Mouse (Mus musculus): ENCODE results near the gene Dnajc16.
"Not testable (repeated sequence)": the region's sequence is repeated elsewhere in the genome, so short reads cannot be mapped to it uniquely, and the experiment has no call there.

Gene Dnajc16

DNA sequence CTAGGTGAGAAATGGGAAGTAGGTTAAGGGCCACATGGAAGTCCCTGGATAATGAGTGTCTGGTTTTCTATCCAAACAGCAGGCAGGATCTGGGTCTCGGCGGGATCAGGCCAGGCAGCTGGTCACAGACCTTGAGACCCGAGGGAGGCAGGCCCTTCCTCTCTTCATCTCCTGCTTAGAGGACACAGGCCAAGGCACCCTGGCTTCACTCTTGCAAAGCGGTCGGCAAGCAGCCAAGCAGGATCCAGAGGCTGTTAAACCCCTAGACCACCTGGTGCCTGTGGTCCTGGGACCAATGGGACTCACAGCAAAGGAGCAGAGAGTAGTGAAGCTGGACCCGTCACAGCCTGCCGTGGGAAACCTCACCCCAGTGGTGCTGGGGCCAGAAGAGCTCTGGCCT, 5.6 kb upstream of the Dnajc16 start:
- DNase-seq (ENCODE audit: low spot score in 2 of 2), result no peak

- no peak for DNase-seq (ENCODE audit: low spot score in 2 of 2)
Observed at GRCm38 (mm10) chr4:141794152-141794535, 3.4 kb upstream of the Dnajc16 start.

DNA sequence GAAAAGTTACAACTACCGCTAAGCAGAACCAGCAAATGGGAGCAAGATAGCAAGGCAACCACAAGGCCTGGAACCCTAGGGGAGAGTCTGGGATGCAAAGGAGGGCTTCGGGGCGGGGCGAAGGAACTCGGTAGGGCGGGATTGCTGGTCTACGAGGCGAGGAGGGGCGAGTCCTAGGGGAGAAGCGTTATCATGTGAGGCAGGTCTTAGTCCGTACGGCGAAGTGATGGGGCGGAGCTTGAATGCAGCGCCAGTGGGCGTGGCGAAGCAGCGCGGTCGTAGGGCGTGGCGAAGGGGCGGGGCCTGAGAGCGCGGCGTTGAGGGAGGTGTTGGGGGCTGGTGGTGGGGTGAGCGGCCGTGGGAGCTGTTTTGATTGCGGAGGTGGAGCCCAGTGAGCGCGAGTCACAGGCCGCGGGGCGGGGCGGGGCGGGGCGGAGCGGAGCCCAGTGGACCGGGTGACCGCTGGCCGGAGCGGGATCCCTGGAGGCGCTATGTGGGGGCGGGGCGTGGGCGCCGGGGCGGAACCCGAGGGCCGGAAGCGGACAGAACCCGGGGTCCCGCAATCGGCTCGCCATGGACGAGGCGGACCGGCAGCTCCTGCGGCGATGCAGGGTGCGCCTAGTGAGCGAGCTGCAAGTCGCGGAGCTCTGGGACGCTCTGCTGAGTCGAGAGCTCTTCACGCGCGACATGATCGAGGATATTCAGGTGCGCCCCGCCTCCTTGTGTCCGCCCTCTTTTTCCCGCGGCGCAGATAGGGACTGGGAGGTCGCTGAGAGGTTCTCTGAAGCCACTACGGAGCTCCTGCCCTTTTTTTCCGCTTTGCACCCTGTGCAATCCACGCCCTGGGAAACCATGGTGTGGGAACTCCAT, 2.8 kb upstream of the Dnajc16 start, which contains the start of gene Casp9:
TSS of gene Casp9 (plus strand) at position 331 of the 870 bp plus-strand sequence.
- peak; percentile 99 for DNase-seq (ENCODE audit: low spot score in 2 of 2)

GRCm38 (mm10) chr4:141792554-141793281, 2.0 kb upstream of the Dnajc16 start:
- no peak for DNase-seq (ENCODE audit: low spot score in 2 of 2)

DNA sequence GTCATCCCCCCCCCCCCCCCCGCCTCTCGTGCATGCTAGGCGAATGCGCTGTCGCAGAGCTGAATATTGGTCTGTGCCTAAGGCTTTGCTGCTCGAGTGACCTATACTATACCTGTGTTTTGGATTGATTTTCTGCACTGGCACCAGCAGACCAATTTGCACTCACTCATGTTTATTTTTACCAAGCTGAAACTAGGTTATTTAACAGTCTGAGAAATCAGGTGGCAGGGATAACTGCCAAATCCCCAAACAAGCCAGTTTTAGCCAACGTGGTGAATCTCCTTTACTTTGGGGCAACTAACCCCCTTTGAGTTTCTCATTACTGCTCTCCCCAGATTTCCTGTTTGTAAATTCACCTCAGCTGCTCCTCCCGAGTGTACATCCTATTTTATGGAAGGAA, 1.2 kb upstream of the Dnajc16 start:
- DNase-seq (ENCODE audit: low spot score in 2 of 2), result no peak

DNA sequence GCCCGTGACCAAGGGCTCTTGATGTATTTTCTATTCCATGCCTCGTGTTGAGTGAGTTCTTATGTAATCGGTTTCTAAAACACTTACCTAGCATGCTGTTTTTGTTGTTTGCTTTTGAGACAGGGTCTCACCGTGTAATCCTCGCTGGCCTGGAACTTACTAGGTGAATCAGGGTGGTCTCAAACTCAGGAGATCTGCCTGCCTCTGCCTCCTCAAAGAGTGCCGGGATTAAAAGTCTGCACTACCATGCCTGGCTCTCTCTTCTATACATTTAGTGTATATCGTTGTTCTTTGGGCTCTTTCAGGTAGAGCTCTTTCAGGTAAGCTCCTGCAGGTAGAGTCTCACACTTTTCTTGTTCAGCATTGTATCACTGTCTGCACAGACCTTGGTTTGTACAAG, 755 bp upstream of the Dnajc16 start:
- DNase-seq (ENCODE audit: low spot score in 2 of 2), result no peak

GRCm38 (mm10) chr4:141789564-141790218, 1.0 kb downstream of the Dnajc16 start:
- DNase-seq (ENCODE audit: low spot score in 2 of 2), result no peak

DNA sequence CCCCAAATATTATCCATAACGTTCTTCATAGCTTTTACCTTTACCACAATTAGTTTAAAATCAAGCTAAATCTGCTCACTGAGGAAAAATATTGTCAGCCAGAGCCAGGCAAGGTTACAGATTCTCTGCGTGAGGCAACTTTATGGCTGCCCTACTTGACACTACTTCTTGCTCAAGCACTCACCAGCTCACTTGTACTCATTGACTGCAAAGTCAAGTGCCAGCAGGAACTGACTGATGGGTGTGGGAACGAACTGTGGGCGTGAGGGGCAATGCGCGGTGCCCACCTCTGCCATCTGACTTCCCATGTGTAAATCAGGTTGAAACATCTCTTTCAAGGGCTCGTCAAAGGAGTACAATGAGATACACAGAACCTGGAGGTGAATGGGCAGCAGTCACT, 3.3 kb downstream of the Dnajc16 start:
- no peak for DNase-seq (ENCODE audit: low spot score in 2 of 2)

DNA sequence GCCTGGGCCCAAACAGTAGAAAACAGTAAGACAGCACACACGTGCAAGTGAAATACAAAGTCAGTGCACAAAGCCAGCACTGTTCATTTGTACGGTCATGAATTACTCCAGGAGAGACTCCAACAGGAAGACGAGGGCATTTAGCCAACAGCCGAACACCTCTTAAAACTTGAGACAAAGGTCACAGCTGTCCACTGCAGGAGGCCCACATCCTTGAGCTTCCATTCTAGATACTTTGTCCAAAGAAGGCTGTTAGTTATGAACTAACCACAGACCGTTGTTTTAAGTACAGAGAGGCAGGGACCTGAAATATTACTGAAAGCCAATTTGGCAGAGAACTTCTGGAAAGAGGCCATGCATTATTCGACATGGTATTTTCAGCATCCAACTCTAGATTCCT, 3.7 kb downstream of the Dnajc16 start:
- no peak for DNase-seq (ENCODE audit: low spot score in 2 of 2)

- no peak for DNase-seq (ENCODE audit: low spot score in 2 of 2)
Observed at GRCm38 (mm10) chr4:141786141-141786540, 4.6 kb downstream of the Dnajc16 start.

DNA sequence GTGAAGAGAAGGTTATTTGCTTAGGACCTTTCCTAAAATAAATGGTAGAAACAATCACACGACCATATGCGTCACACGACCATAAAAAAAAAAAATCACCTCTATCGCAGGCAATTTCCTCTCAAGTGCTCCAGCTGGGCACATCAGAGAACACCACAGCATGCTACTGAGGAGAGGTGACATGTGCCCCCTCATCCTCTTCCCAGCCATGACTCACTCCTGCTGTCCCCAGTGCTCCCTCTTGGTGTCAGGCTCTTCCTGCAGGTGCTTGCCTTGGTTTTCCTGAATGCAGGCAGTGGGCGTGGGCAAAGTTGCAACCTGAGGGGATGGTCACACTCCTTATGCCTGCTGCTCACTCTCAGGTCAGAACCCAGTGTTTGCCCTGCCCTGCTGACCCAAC, 5.9 kb downstream of the Dnajc16 start:
- no peak for DNase-seq (ENCODE audit: low spot score in 2 of 2)

DNA sequence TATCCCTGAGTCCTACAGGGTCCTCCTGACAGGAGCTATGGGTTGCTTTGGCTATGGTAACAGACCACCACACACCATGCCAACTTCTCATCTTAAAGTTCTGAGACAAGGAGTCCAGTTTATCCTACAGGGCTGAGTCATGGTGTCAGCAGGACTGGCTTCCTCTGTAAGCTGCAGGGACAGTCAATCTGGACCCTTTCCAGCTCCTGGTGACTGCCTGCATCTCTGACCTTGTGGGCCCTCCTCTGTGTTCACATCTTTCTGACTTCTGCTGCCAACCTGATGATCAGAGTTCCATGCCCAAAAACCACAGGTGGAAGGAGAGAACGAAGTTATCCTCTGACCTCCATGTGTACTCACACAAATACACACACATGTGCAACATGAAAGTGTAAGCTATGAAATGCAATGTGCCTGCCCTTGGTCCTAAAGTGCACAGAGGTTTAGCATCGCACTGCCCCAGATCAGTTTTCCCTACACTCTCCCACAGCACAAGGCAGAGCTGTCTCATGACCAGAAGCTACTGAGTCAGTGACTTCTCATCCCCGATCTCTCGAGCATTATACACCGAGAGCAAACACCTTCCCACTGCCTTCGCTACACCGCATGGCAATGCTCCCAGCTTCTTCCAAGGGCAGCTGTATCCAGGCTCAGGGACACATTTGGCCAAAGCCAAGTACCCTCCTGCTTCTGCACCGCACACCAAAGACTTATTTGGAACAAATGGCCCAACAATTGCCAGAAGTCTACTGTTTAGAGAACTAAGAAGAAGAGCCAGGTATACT, 9.3 kb downstream of the Dnajc16 start:
- DNase-seq (ENCODE audit: low spot score in 2 of 2), result no peak

DNA sequence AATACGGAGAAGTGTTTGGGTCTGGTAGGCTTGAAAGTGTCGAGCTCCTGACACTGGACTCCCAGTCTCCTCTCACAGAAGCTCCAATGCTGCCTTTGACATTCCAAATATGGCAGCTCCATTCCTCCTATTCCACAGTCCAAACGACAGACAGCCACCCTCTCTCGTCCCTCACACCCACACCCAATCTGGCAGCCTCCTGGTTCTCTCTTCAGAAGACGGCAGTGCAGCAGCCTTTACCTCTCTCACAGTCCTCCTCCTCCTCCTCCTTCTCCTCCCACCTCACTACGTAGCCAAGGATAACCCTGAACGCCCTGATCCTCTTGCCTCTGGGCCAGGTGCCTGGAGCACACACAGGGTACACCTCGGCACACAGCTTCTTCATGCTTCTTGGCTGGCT, 10.9 kb downstream of the Dnajc16 start:
- DNase-seq (ENCODE audit: low spot score in 2 of 2), result no peak

DNA sequence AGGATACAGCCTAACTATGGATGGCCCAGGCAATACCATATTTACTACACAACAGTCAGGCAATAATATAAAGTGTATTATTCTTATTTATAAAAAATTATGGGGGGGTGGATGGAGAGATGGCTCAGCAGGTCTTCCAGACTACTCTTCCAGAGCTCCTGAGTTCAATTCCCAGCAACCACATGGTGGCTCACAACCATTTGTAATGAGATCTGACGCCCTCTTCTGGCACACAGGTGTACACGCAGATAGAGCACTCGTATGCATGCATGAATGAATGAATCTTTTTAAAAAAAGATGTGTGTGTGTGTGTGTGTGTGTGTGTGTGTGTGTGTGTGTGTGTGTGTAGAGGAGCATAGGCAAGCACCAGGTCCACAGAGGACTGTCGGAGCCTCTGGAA, 17.7 kb downstream of the Dnajc16 start:
- not testable (repeated sequence) for DNase-seq (ENCODE audit: low spot score in 2 of 2)

DNA sequence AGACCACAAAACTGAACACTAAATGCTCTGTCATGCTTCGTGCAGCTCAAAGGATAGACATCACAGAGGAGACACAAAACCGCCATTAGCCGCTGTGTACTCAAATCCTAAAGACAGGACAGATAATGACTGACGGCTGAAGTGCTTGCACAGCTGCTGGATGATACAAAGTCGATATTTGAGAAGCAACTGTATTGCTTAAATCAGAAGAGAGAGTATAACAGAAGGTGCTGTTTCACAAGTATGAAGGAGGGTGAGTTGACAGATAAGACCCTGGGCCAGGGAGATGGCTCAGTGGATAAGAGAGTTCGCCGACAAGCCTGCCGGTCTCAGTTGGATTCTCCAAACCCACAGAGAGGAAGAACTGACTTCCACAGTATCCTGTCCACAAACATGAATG, 18.9 kb downstream of the Dnajc16 start:
- no peak for DNase-seq (ENCODE audit: low spot score in 2 of 2)

DNA sequence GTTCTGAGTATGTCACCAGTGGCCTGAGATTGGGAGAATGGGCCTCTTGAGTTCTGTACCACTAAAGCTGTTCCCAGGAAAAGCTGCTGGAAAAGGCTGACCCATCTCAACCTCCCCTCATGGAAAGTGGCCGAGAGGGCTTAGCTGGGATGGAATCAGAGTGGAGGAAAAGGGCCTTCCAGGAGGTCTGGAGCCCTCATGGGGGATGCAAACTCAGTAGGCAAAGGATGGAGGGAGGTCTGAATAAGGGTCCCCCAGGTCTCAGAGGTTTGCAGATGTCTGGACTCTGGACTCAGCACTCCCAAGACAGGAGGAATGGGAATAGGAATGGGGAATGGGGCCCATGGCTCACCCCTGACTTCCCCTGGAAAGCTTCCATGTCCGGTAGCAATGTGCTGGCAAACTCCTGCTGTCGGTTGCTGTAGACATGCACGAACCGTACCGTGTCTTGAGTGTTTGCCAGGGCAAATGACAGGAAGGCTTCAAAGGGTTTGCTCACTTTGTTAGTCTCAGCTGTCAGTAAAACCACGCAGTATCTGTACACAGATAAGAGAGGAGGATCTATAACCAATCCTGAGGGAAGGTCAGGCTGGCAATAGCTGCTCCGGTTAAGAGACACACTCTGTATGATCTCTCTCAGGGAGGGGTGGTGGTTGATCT, 21.1 kb downstream of the Dnajc16 start:
- DNase-seq (ENCODE audit: low spot score in 2 of 2), result no peak

- DNase-seq (ENCODE audit: low spot score in 2 of 2), result peak in 1 of 2 experiments; percentile 28
Observed at GRCm38 (mm10) chr4:141767353-141768036, 23.2 kb downstream of the Dnajc16 start.

DNA sequence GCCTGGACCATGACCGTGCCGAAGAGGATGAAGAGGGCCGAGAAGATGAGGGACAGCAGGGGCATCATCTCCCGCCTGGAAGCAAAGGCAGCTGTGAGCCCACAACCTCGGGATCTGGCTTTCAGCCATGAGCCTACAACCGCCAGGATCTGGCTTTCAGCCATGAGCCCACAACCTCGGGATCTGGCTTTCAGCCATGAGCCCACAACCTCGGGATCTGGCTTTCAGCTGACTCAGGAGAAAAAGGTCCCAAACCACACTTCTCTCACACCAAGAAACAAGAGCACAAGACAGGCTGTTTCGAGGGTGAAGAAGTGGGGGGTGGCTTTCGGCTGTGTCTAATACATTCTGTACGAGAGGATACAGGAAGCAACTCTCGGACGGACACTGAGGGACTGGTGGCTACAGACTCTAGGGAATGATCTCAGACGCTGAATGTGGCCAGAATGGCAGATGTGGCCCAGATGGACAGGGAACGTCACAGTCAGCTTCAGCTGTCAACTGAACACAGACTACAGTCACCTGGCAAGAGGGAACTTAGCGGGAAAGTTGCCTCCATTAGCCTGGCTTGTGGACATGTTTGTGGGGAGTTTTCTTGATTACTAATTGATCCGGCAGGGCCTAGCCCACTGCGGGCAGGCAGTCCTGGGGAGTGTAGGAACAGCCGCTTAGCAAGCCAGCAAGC, 23.9 kb downstream of the Dnajc16 start:
- no peak for DNase-seq (ENCODE audit: low spot score in 2 of 2)

DNA sequence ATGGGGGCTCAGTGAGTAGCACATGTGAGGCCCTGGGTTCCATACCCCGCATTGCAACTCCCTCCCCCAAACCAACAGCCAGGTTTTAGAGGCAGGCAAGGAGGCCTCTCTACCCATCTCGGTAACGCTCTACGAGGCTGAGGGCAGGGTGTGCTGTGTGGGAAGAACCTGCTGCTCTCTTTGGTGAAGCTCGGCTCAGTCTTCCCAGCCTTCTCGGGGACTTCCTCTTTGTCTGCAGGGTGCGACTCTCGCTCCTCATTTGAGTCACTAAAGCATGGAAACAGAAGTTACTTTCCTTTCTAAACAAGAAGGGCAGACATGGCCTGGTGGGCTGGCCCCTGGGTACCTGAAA, 24.4 kb downstream of the Dnajc16 start:
- DNase-seq (ENCODE audit: low spot score in 2 of 2), result peak in 1 of 2 experiments; percentile 26

GRCm38 (mm10) chr4:141765008-141765407, 25.7 kb downstream of the Dnajc16 start:
- DNase-seq (ENCODE audit: low spot score in 2 of 2), result no peak

Measured in spleen, postnatal 14 days (tissue).